Mouse (Mus musculus): ENCODE results near the gene Zic1. TPM values are rescaled to one million over a fixed set of nuclear protein-coding genes. Genes with fewer than 3 reads are reported as not detected.

Zic1 gene
- polyA plus RNA-seq, 1 experiment from 2014 or later = not detected

DNA sequence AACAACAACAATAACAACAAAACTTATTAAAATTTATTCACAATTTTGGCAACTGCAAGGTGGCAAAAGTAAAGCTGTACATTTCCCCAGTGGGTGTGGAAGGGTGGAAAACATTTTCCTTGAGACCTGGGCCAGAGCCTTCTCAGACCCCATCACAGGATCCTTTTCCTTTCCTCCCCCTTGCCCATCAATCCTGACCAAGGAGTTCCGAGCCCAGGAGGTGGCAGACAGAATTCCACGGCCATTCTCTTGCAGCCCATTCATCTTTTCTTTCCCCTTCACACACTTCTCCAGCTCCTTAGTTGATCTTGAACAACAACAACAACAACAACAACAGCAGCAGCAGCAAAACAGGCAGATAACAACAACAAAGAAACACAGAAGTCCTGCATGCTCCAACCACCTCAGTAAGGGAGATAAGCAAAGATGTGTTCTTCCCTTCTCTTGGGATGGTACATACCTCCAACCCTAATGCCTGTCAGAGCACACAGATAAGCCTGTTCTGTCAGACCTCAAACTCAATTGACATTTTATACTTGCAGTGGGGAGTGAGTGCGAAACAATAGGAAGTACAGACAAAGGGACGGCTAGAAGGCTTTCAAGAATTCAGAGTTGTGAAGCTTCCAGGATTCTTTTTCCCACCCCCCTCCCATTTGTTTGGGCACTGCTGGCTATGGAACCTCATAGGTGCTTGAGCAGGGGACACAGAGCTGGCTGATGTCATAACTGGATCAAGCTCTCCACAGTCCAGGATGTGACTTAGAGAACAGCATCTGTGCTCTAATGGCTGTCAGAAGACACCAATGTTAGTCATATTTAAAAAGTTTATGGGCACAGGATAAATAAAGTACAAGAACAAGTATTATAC, 19.3 kb upstream of the Zic1 start:
- TF ChIP-seq CTCF (IDR thresholded peaks at IDR 0.05; ENCODE audit: low read depth) = no peak
- no peak for TF ChIP-seq EP300 (IDR thresholded peaks at IDR 0.05; ENCODE audit: low read depth)
- Histone ChIP-seq H3K4me3 (ENCODE audit: low read depth, low read length) (no peak overlapping the region), H3K9me3 (ENCODE audit: low read length) (no peaks in the 10 kb centered on the region), H3K4me2 (ENCODE audit: low read depth, low read length) (no peak overlapping the region), H3K4me1 (ENCODE audit: insufficient read depth) (peaks cover 6% of the 10 kb centered on the region; the same call in 1 of the 2 replicates), H3K27me3 (ENCODE audit: insufficient read depth, low read length) (peaks cover 94% of the 10 kb centered on the region), H3K36me3 (replicated peaks; ENCODE audit: insufficient read depth, low read length) (no peaks in the 10 kb centered on the region), H3K9ac (replicated peaks) (no peak overlapping the region), H3K27ac (ENCODE audit: low read depth) (no peak overlapping the region)
- DNase-seq (no peak), ATAC-seq (no peak)
- 7% methylated on average over 4 of the region's 4 CpGs for WGBS (ENCODE audit: insufficient replicate concordance)

DNA sequence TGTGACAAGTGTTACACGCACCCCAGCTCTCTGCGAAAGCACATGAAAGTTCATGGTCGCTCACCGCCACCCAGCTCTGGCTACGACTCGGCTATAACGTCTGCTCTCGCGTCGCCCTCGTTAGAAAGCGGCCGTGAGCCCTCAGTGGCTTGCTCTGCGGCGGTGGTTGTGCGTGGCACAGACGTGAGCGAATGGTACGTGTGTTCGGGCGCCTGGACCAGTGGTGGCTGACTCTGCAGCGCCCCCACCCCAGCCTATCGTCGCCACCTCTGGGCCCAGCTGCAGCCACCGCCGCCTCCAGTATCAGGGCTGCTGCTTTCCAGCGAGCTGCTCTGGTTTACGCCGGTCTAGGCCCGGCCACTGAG, 18.5 kb upstream of the Zic1 start:
- TF ChIP-seq CTCF (IDR thresholded peaks at IDR 0.05; ENCODE audit: low read depth) = no peak
- TF ChIP-seq EP300 (IDR thresholded peaks at IDR 0.05; ENCODE audit: low read depth) = no peak
- 2% methylated on average over 30 of the region's 30 CpGs for WGBS (ENCODE audit: insufficient replicate concordance)

DNA sequence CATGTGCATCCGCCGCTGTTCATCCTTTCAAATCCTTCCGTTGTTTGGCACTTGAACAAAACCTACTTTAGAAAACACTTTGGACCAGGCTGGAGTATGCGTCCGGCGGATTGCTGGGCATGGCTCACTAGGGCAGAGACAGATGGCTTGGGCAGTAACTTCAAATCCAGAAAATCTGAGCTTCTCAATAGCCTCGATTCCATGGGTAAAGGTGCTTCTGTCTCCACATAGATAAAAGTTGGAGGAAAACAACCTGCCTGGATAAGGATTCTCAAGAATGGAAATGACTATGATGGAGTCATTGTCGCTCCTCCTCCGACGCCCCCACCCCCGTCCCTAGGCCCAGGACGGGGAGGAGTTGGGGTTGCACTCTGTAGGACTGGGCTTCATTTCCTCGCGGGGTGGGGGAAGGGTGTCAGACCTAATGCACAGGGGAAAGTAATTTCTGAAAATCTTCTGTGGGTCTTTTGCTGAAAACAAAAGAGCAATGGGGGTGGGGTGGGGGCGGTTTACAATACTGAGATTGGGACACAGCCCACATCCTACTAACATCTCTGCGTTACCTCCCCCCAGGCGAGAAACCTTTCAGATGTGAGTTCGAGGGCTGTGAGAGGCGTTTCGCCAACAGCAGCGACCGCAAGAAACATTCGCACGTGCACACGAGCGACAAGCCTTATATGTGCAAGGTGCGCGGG, 18.0 kb upstream of the Zic1 start:
- H3K4me3 ChIP-seq (ENCODE audit: low read depth, low read length) = no peak overlapping the region
- ATAC-seq (no peak), DNase-seq (no peak)
- H3K4me2 ChIP-seq (ENCODE audit: low read depth, low read length) = no peak overlapping the region
- peaks cover 96% of the 10 kb centered on the region for H3K27me3 ChIP-seq (ENCODE audit: insufficient read depth, low read length)
- H3K4me1 ChIP-seq (ENCODE audit: insufficient read depth) = peaks cover 6% of the 10 kb centered on the region; the same call in 1 of the 2 replicates
- H3K9ac ChIP-seq (replicated peaks) = no peak overlapping the region
- no peaks in the 10 kb centered on the region for H3K36me3 ChIP-seq (replicated peaks; ENCODE audit: insufficient read depth, low read length)
- WGBS (ENCODE audit: insufficient replicate concordance) = 3% methylated on average over 28 of the region's 28 CpGs
- no peak overlapping the region for H3K27ac ChIP-seq (ENCODE audit: low read depth)
- no peaks in the 10 kb centered on the region for H3K9me3 ChIP-seq (ENCODE audit: low read length)
- TF ChIP-seq EP300 (IDR thresholded peaks at IDR 0.05; ENCODE audit: low read depth) (no peak), CTCF (IDR thresholded peaks at IDR 0.05; ENCODE audit: low read depth) (no peak)

More for the DNA sequence above, 18.5 kb upstream of the Zic1 start:
- Histone ChIP-seq H3K4me1 (ENCODE audit: insufficient read depth) (peaks cover 6% of the 10 kb centered on the region; the same call in 1 of the 2 replicates), H3K9ac (replicated peaks) (no peak overlapping the region), H3K4me3 (ENCODE audit: low read depth, low read length) (no peak overlapping the region), H3K27ac (ENCODE audit: low read depth) (no peak overlapping the region), H3K9me3 (ENCODE audit: low read length) (no peaks in the 10 kb centered on the region), H3K36me3 (replicated peaks; ENCODE audit: insufficient read depth, low read length) (no peaks in the 10 kb centered on the region), H3K27me3 (ENCODE audit: insufficient read depth, low read length) (peaks cover 94% of the 10 kb centered on the region), H3K4me2 (ENCODE audit: low read depth, low read length) (no peak overlapping the region)
- no peak for ATAC-seq
- DNase-seq = no peak

DNA sequence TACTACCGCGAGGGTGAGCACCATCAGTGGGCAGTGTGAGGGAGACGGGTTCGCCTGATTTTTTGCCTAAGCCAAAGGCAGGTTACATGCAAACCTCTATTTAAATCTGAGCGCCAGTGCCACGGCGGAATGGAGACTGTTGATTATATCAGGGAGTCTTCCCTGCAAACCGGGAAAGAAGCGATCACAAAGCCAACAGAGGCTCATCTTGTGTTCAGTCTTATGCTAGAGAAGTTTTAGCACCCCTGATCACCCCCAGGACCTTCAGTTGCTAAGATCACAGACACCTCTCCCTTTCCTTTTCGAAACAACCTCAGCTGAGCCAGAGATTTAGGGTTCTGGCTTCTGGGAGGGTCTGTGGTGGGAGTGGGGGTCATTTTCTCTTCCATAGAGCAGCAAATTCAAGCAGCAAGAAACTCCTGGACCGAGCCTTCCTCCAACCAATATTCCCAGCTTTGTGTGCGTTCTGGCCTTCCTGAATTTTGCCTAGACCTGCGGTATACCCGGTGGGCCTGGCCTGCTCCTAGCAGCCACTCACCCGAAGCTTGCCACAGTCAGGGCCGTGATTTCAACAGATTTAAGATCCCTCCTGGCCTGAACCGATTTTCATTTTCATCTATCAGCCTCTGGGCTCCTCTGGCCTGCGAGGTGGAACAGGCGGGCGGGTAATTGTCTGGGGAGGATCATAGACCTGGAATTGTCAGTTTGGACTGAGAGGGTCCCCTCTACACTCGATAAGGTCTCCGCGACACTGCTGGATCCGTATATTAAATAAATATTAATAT, 17.1 kb upstream of the Zic1 start:
- no peaks in the 10 kb centered on the region for H3K36me3 ChIP-seq (replicated peaks; ENCODE audit: insufficient read depth, low read length)
- 5% methylated on average over 24 of the region's 24 CpGs for WGBS (ENCODE audit: insufficient replicate concordance)
- DNase-seq = no peak
- H3K4me2 ChIP-seq (ENCODE audit: low read depth, low read length) = no peak overlapping the region
- no peak overlapping the region for H3K4me3 ChIP-seq (ENCODE audit: low read depth, low read length)
- TF ChIP-seq CTCF (IDR thresholded peaks at IDR 0.05; ENCODE audit: low read depth) (no peak), EP300 (IDR thresholded peaks at IDR 0.05; ENCODE audit: low read depth) (no peak)
- peaks cover 6% of the 10 kb centered on the region; the same call in 1 of the 2 replicates for H3K4me1 ChIP-seq (ENCODE audit: insufficient read depth)
- ATAC-seq = no peak
- H3K27me3 ChIP-seq (ENCODE audit: insufficient read depth, low read length) = peaks cover 98% of the 10 kb centered on the region
- H3K9ac ChIP-seq (replicated peaks) = no peak overlapping the region
- no peaks in the 10 kb centered on the region for H3K9me3 ChIP-seq (ENCODE audit: low read length)
- no peak overlapping the region for H3K27ac ChIP-seq (ENCODE audit: low read depth)

DNA sequence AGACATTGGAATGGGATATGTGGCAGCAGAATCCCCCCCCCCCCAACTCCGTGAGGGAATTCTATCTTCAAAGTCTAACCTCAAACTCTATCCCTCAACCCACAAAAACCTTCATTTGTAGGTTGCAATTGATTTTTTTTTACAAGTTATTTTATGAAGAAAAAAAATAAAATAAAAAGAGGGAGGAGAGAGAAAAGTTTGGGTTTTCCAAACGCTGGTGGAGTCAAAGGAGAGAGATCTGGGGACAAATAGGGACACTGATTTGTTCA, 16.4 kb upstream of the Zic1 start:
- Histone ChIP-seq H3K9me3 (ENCODE audit: low read length) (no peaks in the 10 kb centered on the region), H3K27ac (ENCODE audit: low read depth) (no peak overlapping the region), H3K27me3 (ENCODE audit: insufficient read depth, low read length) (peaks cover 98% of the 10 kb centered on the region), H3K4me2 (ENCODE audit: low read depth, low read length) (no peak overlapping the region), H3K4me1 (ENCODE audit: insufficient read depth) (peaks cover 6% of the 10 kb centered on the region; the same call in 1 of the 2 replicates), H3K36me3 (replicated peaks; ENCODE audit: insufficient read depth, low read length) (no peaks in the 10 kb centered on the region), H3K4me3 (ENCODE audit: low read depth, low read length) (no peak overlapping the region), H3K9ac (replicated peaks) (no peak overlapping the region)
- no peak for DNase-seq
- TF ChIP-seq EP300 (IDR thresholded peaks at IDR 0.05; ENCODE audit: low read depth) (no peak), CTCF (IDR thresholded peaks at IDR 0.05; ENCODE audit: low read depth) (no peak)
- no peak for ATAC-seq
- 0% methylated on average over 2 of the region's 2 CpGs for WGBS (ENCODE audit: insufficient replicate concordance)
